Mouse (Mus musculus) hindbrain, embryonic 13.5 days (tissue): Measurements from ENCODE around the gene Csdc2. TPM values are rescaled to one million over a fixed set of nuclear protein-coding genes. Genes with fewer than 3 reads are reported as not detected.
"Not testable (repeated sequence)": the region's sequence is repeated elsewhere in the genome, so short reads cannot be mapped to it uniquely, and the experiment has no call there.

ENCODE experiments used
- ATAC-seq: fragments of 200-750 bp; cut with Nextera tagmentation; 2 replicates; pipeline ENCODE4 v1.8.0; 2017; ENCODE audit warnings: moderate TSS enrichment; ENCODE audit not compliant: low FRiP score
- H3K27ac ChIP-seq: fragments of 300-500 bp; sonication (generic); 2 replicates; pipeline ENCODE4 v1.5.1; 2015; ENCODE audit warnings: inconsistent platforms, mild to moderate bottlenecking, moderate library complexity
- H3K27me3 ChIP-seq: fragments of 300-500 bp; sonication (generic); 2 replicates; pipeline ENCODE4 v1.6.1; 2015; ENCODE audit warnings: mild to moderate bottlenecking, inconsistent platforms
- H3K36me3 ChIP-seq: fragments of 300-500 bp; sonication (generic); 2 replicates; pipeline ENCODE4 v1.6.1; 2015; ENCODE audit warnings: mild to moderate bottlenecking, inconsistent platforms
- H3K4me1 ChIP-seq: fragments of 300-500 bp; sonication (generic); replicated peaks from 2 replicates; pipeline ENCODE4 v1.6.1; 2015; ENCODE audit warnings: inconsistent platforms
- H3K4me2 ChIP-seq: fragments of 300-500 bp; sonication (generic); 2 replicates; pipeline ENCODE4 v1.6.1; 2015; ENCODE audit warnings: inconsistent platforms, mild to moderate bottlenecking, moderate library complexity
- H3K4me3 ChIP-seq: fragments of 300-500 bp; sonication (generic); 2 replicates; pipeline ENCODE4 v1.5.1; 2015; ENCODE audit warnings: mild to moderate bottlenecking, inconsistent platforms
- H3K9ac ChIP-seq: fragments of 300-500 bp; sonication (generic); 2 replicates; pipeline ENCODE4 v1.6.1; 2015; ENCODE audit warnings: mild to moderate bottlenecking, inconsistent platforms
- H3K9me3 ChIP-seq: fragments of 300-500 bp; sonication (generic); 2 replicates; pipeline ENCODE4 v1.6.1; 2016; ENCODE audit warnings: inconsistent platforms
- WGBS: fragments of 180-500 bp; shearing (Covaris S2); methylation state at CpG from one replicate; pipeline ENCODE4 v1.1.7; 2015; 5-methylcytosine and 5-hydroxymethylcytosine counted together
- polyA plus RNA-seq: library from polyadenylated mRNA; unstranded; fragments of >200 nt; fragmentation: Nextera tagmentation; extraction: Ambion mirVana; gene quantifications from 2 replicates; pipeline ENCODE4 v1.2.1, GENCODE M21; 2015

Csdc2 gene
- 130 and 137 TPM in 2 replicates for polyA plus RNA-seq

DNA sequence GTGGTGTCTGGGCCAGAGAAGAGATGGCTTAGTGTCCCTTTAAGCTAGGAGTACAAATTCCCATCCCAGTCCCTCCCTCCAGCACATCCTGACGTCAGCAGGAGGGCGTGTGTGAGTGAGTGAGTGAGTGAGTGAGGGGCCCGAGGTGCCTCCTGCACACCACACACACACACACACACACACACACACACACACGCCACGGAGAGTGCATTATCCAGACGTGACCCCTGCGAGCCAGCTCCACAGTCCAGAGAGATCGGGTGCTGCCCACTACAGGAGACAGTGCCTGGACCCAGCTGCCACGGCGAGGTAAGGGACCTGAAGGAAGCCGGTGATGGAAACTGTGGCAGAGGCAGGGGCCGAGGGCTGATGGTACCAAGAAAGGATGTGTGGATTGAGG, at the start of gene Csdc2:
TSS of gene Csdc2 (plus strand) at position 81 of the 400 bp plus-strand sequence.
- 0% methylated on average over 12 of the region's 12 CpGs for WGBS
- Histone ChIP-seq H3K27me3 (no peaks in the 10 kb centered on the region), H3K36me3 (peaks cover 10% of the 10 kb centered on the region), H3K27ac (peak within 1 kb of the TSS; percentile 95), H3K9ac (peak within 1 kb of the TSS; percentile 87), H3K4me2 (peak within 1 kb of the TSS; percentile 79), H3K4me3 (peak within 1 kb of the TSS; percentile 64), H3K4me1 (peaks cover 43% of the 10 kb centered on the region), H3K9me3 (no peaks in the 10 kb centered on the region)
- peak; percentile 78 for ATAC-seq

DNA sequence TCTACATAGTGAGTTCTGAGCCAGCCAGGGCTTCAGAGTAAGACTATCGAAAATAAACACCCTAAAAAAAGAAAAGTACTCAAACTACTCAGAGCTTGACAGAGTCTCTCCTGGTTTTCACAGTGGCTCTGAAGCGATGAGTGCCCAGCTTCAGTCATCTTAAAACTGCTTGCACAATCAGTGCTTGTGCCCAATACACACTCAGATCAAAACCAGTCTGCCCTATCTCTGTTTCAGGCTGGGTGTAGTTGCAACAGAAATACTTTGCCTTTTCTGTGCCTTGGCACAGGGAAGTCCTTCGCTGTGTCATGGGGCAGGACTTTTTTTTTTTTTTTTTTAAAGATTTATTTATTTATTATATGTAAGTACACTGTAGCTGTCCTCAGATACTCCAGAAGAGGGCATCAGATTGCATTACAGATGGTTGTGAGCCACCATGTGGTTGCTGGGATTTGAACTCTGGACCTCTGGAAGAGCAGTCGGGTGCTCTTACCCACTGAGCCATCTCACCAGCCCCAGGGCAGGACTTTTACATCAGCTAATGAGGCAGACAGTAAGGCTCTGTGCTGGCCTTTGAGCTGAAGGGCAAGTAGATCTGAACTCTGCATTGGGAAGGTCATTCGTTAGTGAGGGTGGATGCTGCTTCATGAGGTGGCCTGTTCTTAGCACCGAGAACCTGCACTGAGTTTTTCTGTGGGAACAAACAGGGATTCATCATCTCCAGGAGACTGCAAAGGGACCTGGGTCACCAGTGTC, 49.6 kb upstream of the Csdc2 start:
- 0 out of 2 replicates have a peak, but pooled peaks cover 3% of the 10 kb centered on the region for H3K4me1 ChIP-seq
- no peak overlapping the region for H3K4me2 ChIP-seq
- H3K4me3 ChIP-seq, result no peak overlapping the region
- H3K27ac ChIP-seq, result no peak overlapping the region
- no peak overlapping the region for H3K9ac ChIP-seq
- H3K9me3 ChIP-seq, result no peaks in the 10 kb centered on the region
- WGBS, result 92% methylated on average over 6 of the region's 6 CpGs
- peaks cover 38% of the 10 kb centered on the region for H3K36me3 ChIP-seq
- no peak for ATAC-seq
- no peaks in the 10 kb centered on the region for H3K27me3 ChIP-seq

DNA sequence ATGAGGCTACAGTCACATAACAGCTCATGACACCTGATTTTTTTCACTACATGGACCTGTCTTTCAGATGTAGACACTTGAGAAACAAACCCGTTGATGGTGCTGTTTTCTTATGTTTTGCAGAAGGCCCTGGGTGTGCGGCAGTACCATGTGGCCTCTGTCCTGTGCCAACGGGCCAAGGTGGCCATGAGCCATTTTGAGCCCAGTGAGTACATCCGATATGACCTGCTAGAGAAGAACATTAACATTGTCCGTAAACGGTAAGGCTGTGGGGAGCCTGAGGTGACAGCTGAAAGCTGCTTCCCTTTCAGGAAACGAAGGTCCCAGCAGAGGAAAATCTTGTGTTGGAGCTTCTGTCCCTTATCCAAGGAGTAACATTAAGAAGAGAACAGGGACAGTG, 47.4 kb upstream of the Csdc2 start:
- 97% methylated on average over 7 of the region's 7 CpGs for WGBS
- H3K36me3 ChIP-seq, result peaks cover 57% of the 10 kb centered on the region
- no peak for ATAC-seq

DNA sequence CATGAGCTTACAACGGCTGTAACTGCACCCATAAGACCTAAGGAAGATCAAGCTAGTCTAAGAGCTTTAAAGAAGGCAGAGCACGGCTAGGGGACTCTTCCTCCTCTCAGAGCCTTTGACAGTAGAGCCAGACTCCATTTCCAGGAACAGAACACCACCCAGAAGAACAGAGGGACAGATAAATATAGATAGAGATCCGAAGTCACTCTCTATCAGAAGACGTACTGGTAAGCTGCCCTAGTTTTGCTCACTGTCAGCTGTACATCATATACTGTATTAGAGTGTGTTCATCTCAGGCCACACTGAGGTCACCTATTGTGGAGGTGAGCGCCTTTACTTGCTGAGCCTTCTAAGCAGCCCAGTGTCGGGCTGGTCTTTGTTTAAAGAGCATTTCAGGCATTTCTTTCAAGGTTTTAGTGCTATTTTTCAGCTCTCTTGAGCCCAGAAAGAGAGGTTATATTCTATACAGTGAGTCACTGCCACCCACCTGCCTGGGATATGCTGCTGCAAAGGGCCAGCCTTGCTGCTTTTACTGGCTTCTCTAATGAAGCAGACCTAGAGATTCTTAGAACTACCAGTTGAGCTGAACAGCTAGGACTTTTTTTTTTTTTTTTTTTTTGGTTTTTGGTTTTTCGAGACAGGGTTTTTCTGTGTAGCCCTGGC, 45.3 kb upstream of the Csdc2 start:
- no peak overlapping the region for H3K4me2 ChIP-seq
- no peak overlapping the region for H3K4me3 ChIP-seq
- ATAC-seq, result no peak
- no peaks in the 10 kb centered on the region for H3K27me3 ChIP-seq
- H3K9ac ChIP-seq, result no peak overlapping the region
- no peak overlapping the region for H3K27ac ChIP-seq
- WGBS, result 93% methylated on average over 7 of the region's 7 CpGs
- no peaks in the 10 kb centered on the region for H3K4me1 ChIP-seq
- H3K9me3 ChIP-seq, result no peaks in the 10 kb centered on the region
- H3K36me3 ChIP-seq, result peaks cover 70% of the 10 kb centered on the region

More for the DNA sequence above, 47.4 kb upstream of the Csdc2 start:
- Histone ChIP-seq H3K4me3 (no peak overlapping the region), H3K9ac (no peak overlapping the region), H3K9me3 (no peaks in the 10 kb centered on the region), H3K4me1 (no peaks in the 10 kb centered on the region), H3K27me3 (no peaks in the 10 kb centered on the region), H3K4me2 (no peak overlapping the region), H3K27ac (no peak overlapping the region)

DNA sequence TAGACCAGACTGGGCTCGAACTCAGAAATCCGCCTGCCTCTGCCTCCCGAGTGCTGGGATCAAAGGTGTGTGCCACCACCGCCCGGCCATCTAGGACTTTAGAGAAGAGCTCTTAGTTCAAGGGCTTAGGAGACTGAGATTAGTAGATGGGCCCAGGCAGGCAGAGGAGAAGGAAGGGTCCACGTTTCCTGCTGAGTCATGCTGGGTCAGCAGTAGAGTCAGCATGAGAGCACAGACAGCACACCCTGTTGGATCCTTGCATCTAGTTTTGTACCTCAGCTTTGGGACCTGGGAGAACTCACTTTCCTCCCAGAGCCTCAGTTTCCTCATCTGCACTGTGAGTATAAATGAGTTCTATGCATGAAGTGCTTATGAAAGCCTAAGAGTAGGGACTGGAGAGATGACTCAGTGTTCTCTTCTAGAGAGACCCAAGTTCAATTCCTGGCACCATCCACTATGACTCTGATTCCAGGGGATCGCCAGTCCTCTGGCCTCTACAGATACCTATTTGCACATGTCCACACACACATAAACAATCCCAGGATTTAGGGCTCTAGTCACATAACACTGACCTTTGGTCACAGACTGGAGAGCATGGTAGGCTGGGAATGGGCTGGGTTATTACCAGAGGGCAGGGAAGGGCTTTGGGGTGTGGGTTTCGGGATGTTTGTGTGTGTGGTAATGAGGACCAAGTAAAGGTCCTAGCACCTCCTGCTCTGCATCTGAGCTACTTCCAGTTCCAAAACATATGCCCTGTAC, 44.6 kb upstream of the Csdc2 start:
- WGBS, result 97% methylated on average over 8 of the region's 8 CpGs
- no peaks in the 10 kb centered on the region for H3K4me1 ChIP-seq
- no peaks in the 10 kb centered on the region for H3K9me3 ChIP-seq
- no peak for ATAC-seq
- no peak overlapping the region for H3K27ac ChIP-seq
- no peak overlapping the region for H3K9ac ChIP-seq
- no peak overlapping the region for H3K4me2 ChIP-seq
- H3K36me3 ChIP-seq, result peaks cover 78% of the 10 kb centered on the region
- H3K27me3 ChIP-seq, result no peaks in the 10 kb centered on the region
- H3K4me3 ChIP-seq, result no peak overlapping the region

DNA sequence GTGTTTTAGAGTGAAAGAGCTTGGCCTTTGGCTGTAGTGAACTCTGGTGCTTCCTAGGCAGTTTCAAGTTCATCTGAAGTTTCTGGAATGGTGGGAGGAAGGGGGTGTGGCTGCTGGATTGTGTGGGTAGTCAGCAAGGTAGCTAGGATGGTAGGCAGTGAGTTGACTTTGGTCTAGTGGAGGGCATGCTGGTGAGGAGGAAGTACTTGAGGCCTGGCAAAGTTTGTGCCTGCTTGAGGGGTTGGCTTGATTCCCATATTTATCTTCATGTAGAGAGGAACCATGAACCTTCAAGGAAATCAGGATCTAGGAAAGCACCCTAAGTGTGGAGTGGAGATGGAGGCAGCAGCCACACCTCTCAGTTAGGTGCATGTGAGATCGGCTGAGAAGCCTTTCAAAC, 42.6 kb upstream of the Csdc2 start:
- 86% methylated on average over 1 of the region's 1 CpGs for WGBS
- Histone ChIP-seq H3K36me3 (peaks cover 92% of the 10 kb centered on the region), H3K9me3 (no peaks in the 10 kb centered on the region), H3K9ac (no peak overlapping the region), H3K4me1 (no peaks in the 10 kb centered on the region), H3K27me3 (no peaks in the 10 kb centered on the region), H3K27ac (no peak overlapping the region), H3K4me3 (no peak overlapping the region), H3K4me2 (no peak overlapping the region)
- no peak for ATAC-seq

DNA sequence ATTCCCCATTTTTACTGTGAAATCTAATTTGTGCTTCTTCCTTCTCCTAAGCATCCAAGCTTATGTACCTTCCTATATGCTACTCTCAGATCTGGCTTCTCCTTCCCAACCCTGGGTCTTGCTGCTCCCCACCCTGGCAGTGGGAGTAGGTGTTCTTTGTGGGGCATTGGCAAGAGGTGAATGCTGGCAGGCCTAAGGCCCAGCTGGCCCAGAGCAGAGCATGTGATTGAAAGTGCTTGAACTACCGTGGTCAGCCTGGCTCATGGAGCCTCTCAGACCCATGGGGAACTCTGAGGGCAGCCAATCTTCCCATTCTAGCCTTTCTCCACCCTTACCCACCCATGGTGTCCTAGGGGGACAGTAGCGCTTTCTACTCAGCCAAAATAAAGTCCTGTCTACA, 40.2 kb upstream of the Csdc2 start:
- no peak for ATAC-seq
- peaks cover 89% of the 10 kb centered on the region for H3K36me3 ChIP-seq

DNA sequence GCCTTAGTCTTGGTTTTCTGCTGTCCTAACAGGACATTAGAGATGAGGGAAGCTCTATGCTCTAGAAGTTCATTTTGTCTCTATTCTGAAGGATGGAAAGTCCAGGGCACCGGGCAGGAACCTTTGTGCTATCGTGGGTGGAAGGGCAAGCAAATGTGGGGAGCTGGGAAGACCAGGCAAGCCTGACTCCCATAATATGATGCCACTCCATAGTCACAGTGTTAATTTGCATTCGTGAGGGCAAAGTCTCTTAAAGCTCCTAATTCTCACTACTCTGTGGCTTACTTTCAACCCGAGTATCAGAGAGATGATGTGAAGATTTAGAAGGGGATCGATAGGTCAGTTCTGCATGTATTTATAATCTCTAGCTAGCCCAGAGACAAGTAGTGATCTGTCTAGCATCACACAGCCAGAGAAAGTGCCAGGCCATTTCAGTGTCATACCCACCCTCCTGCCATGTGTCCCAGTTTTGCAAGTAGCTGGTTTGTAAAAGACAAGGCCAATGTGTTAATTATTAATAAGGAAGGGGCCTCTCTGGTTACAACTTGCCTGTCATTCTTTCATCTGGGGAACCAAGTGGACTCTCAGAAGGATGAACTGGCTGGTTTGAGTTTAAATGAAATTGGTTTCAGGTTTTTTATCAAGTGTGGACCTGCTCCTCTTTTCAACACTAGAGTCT, 38.8 kb upstream of the Csdc2 start:
- Histone ChIP-seq H3K9ac (no peak overlapping the region), H3K27me3 (no peaks in the 10 kb centered on the region), H3K4me2 (no peak overlapping the region), H3K27ac (no peak overlapping the region), H3K36me3 (peaks cover 89% of the 10 kb centered on the region), H3K9me3 (no peaks in the 10 kb centered on the region), H3K4me1 (no peaks in the 10 kb centered on the region), H3K4me3 (no peak overlapping the region)
- WGBS, result 92% methylated on average over 5 of the region's 5 CpGs
- ATAC-seq, result no peak

More for the DNA sequence above, 40.2 kb upstream of the Csdc2 start:
- Histone ChIP-seq H3K9ac (no peak overlapping the region), H3K9me3 (no peaks in the 10 kb centered on the region), H3K4me2 (no peak overlapping the region), H3K4me3 (no peak overlapping the region), H3K4me1 (no peaks in the 10 kb centered on the region), H3K27ac (no peak overlapping the region), H3K27me3 (no peaks in the 10 kb centered on the region)
- WGBS, result 94% methylated on average over 2 of the region's 2 CpGs

DNA sequence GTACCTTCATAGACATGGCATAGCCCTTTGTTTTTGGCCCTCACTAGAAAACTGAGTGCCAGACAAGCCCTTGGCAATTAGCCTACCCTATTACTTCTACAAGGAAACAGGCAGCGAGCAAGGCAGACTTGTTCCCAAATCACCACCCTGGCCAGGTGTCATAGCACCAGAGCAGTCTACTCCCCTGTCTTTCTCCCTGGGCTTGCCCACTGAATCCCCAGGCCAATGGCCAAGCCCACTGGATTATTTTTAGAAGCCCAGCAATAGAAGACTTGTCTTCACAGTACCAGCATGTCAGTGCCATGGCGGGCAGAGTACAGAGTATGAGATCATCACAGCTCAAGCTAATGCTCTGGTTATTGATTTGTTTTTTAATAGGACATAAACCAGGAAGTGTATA, 37.8 kb upstream of the Csdc2 start:
- Histone ChIP-seq H3K4me3 (no peak overlapping the region), H3K9me3 (no peaks in the 10 kb centered on the region), H3K4me1 (no peaks in the 10 kb centered on the region), H3K9ac (no peak overlapping the region), H3K27me3 (no peaks in the 10 kb centered on the region), H3K36me3 (peaks cover 92% of the 10 kb centered on the region), H3K4me2 (no peak overlapping the region), H3K27ac (no peak overlapping the region)
- no peak for ATAC-seq
- 98% methylated on average over 2 of the region's 2 CpGs for WGBS

DNA sequence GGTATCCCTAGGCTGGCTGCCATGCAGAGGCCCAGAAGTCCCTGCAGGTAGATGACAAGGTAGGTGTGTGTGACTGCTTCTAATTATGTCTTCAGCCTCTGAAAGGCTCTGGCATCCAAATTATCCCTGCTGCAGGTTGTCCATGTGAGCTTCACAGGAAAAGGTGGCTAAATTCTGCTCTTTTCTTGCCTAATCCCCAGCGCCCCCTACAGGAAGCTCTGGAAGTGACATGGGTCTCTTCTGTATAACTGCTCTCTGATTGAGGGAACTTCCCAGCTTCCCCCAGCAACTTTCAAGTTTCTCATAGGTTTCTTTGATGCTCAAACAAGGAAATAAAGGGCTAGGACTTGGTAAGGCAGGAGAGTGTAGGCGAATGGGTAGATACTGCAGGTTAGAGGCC, 31.6 kb upstream of the Csdc2 start:
- H3K27me3 ChIP-seq, result no peaks in the 10 kb centered on the region
- 38% methylated on average over 2 of the region's 2 CpGs for WGBS
- H3K9ac ChIP-seq, result no peak overlapping the region
- no peak for ATAC-seq
- no peaks in the 10 kb centered on the region for H3K9me3 ChIP-seq
- H3K27ac ChIP-seq, result no peak overlapping the region
- H3K4me1 ChIP-seq, result no peaks in the 10 kb centered on the region
- H3K4me3 ChIP-seq, result no peak overlapping the region
- peaks cover 98% of the 10 kb centered on the region for H3K36me3 ChIP-seq
- H3K4me2 ChIP-seq, result no peak overlapping the region

DNA sequence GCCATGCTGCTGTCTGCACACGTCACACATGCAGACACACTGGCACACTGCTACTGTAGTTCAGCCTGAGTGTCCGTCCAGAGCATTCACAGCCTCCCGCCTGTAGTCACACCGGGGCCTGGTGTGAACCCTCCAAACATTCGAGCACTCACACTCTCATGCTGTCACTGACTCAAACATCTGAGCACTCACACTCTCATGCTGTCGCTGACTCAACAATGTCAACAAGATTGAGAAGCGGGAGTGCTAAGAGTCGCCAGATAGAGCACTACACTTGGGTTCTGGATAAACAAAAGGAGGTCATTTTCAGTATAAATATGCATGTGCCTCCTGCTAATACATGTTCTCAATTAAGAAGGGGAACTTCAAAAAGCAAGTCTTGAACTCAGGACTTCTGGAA, 28.6 kb upstream of the Csdc2 start:
- Histone ChIP-seq H3K36me3 (peaks cover 98% of the 10 kb centered on the region), H3K4me3 (no peak overlapping the region), H3K27ac (no peak overlapping the region), H3K9ac (no peak overlapping the region), H3K27me3 (no peaks in the 10 kb centered on the region), H3K9me3 (no peaks in the 10 kb centered on the region), H3K4me1 (no peaks in the 10 kb centered on the region), H3K4me2 (no peak overlapping the region)
- no peak for ATAC-seq
- 96% methylated on average over 8 of the region's 8 CpGs for WGBS

DNA sequence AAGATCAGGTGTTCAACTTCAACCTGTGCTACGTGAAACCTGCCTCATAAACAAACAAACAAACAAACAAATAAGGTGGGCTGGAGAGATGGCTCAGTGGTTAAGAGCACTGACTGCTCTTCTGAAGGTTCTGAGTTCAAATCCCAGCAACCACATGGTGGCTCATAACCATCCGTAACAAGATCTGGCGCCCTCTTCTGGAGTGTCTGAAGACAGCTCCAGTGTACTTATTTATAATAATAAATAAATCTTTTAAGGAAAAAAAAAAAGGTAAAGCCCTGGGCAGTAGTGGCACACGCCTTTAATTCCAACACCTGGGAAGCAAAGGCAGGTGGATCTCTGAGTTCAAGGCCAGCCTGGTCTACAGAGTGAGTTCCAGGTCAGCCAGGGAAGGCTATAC, 27.8 kb upstream of the Csdc2 start:
- not testable (repeated sequence) for H3K4me2 ChIP-seq, H3K4me3 ChIP-seq, H3K27me3 ChIP-seq, H3K4me1 ChIP-seq, H3K27ac ChIP-seq, ATAC-seq, H3K9me3 ChIP-seq, H3K9ac ChIP-seq
- WGBS, result 92% methylated on average over 4 of the region's 4 CpGs
- peaks cover 98% of the 10 kb centered on the region for H3K36me3 ChIP-seq
